14 mouse cellular contexts compared by ENCODE assay signal in the genomic region with DNA sequence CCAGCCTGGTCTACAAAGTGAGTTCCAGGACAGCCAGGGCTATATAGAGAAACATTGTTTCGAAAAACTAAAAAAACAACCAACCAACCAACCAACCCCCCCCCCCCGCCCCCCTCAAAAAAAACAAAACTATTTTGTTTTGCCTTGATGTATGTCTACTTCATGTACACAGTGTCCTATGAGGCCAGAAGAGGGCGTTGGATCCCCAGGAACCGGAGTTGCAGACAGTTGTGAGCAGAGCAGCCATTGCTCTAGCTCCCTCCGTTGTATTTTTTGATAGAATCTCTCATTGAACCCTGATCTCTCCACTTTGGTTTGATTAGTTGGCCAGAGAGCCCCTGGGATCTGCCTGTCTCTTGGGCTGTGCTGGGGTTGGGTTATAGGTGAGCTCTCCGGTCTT. TPM values are rescaled to one million over a fixed set of nuclear protein-coding genes. Genes with fewer than 3 reads are reported as not detected.
DNase-seq lines count a peak whose midpoint lies in the region; ATAC-seq and TF ChIP-seq lines count a peak whose summit lies in the region.
"Had no signal": no experiment of that assay in that cellular context is flagged by ENCODE, and none has a peak within 500 bp of the region (broad histone marks: within the 10 kb centered on the region; RNA-seq: fewer than 3 reads in every experiment).

No protein-coding gene starts in this region.

- no peaks in the 10 kb centered on the region for H3K27me3 ChIP-seq in hindbrain, embryonic 13.5 days
- H3K27me3 ChIP-seq in hindbrain, embryonic 11.5 days (ENCODE audit: control insufficient read depth, insufficient read depth, low read length): no peaks in the 10 kb centered on the region
- no peaks in the 10 kb centered on the region for H3K27me3 ChIP-seq in lung, postnatal 0 days (replicated peaks; ENCODE audit: insufficient read depth, low read length)
- H3K27me3 ChIP-seq in splenic B cell, adult 2 months (ENCODE audit: control insufficient read depth, insufficient read depth, low read length, poor library complexity, severe bottlenecking): no peaks in the 10 kb centered on the region
- H3K27me3 ChIP-seq: heart, embryonic 12.5 days; liver, embryonic 15.5 days; midbrain, embryonic 12.5 days; neural tube, embryonic 12.5 days had no signal

- peak; percentile 47 for TF ChIP-seq CTCF in lung, postnatal 0 days (IDR thresholded peaks at IDR 0.05)

- no peak overlapping the region for H3K4me2 ChIP-seq in hindbrain, embryonic 13.5 days
- H3K4me2 ChIP-seq in hindbrain, embryonic 11.5 days (replicated peaks; ENCODE audit: low read depth, low read length): no peak overlapping the region
- no peak overlapping the region for H3K4me2 ChIP-seq in lung, postnatal 0 days (replicated peaks; ENCODE audit: low read depth, low read length)
- H3K4me2 ChIP-seq: heart, embryonic 12.5 days; liver, embryonic 15.5 days; midbrain, embryonic 12.5 days; neural tube, embryonic 12.5 days had no signal

- 91% methylated on average over 6 of the region's 6 CpGs for WGBS in hindbrain, embryonic 13.5 days
- 85% methylated on average over 6 of the region's 6 CpGs for WGBS in hindbrain, embryonic 11.5 days
- WGBS in lung, postnatal 0 days: 93% methylated on average over 6 of the region's 6 CpGs

- H3K9ac ChIP-seq in hindbrain, embryonic 13.5 days: no peak overlapping the region
- H3K9ac ChIP-seq in hindbrain, embryonic 11.5 days (ENCODE audit: low read depth, low read length): no peak overlapping the region
- no peak overlapping the region for H3K9ac ChIP-seq in lung, postnatal 0 days (replicated peaks; ENCODE audit: low read depth)
- H3K9ac ChIP-seq: heart, embryonic 12.5 days; liver, embryonic 15.5 days; midbrain, embryonic 12.5 days; neural tube, embryonic 12.5 days had no signal

- no peak overlapping the region for H3K4me3 ChIP-seq in hindbrain, embryonic 13.5 days
- H3K4me3 ChIP-seq in hindbrain, embryonic 11.5 days (ENCODE audit: low read depth, low read length): no peak overlapping the region
- H3K4me3 ChIP-seq in lung, postnatal 0 days (ENCODE audit: low read depth, low read length): no peak overlapping the region
- H3K4me3 ChIP-seq: embryonic facial prominence, embryonic 10.5 days; heart, embryonic 12.5 days; liver, embryonic 15.5 days; midbrain, embryonic 12.5 days; neural tube, embryonic 12.5 days had no signal

- no peak for ATAC-seq in hindbrain, embryonic 13.5 days (ENCODE audit: low FRiP score)
- no peak for ATAC-seq in hindbrain, embryonic 11.5 days (ENCODE audit: low FRiP score)
- no peak for ATAC-seq in lung, postnatal 0 days

- TF ChIP-seq EP300 in lung, postnatal 0 days (IDR thresholded peaks at IDR 0.05): no peak

- peaks cover 31% of the 10 kb centered on the region for H3K4me1 ChIP-seq in hindbrain, embryonic 13.5 days (replicated peaks)
- no peaks in the 10 kb centered on the region for H3K4me1 ChIP-seq in hindbrain, embryonic 11.5 days (replicated peaks; ENCODE audit: control insufficient read depth, insufficient read depth, low read length)
- H3K4me1 ChIP-seq in lung, postnatal 0 days (ENCODE audit: insufficient read depth, low read depth, low read length): peaks cover 8% of the 10 kb centered on the region

- no peaks in the 10 kb centered on the region for H3K9me3 ChIP-seq in hindbrain, embryonic 13.5 days
- no peaks in the 10 kb centered on the region for H3K9me3 ChIP-seq in hindbrain, embryonic 11.5 days (ENCODE audit: control insufficient read depth, low read length)
- no peaks in the 10 kb centered on the region for H3K9me3 ChIP-seq in lung, postnatal 0 days (ENCODE audit: low read length)
- H3K9me3 ChIP-seq: embryonic facial prominence, embryonic 10.5 days; heart, embryonic 12.5 days; liver, embryonic 15.5 days; midbrain, embryonic 12.5 days; neural tube, embryonic 12.5 days had no signal

- peaks cover 14% of the 10 kb centered on the region for H3K36me3 ChIP-seq in hindbrain, embryonic 13.5 days
- 0 out of 2 replicates have a peak, but pooled peaks cover 6% of the 10 kb centered on the region for H3K36me3 ChIP-seq in hindbrain, embryonic 11.5 days (ENCODE audit: control insufficient read depth, insufficient read depth, low read length)
- no peaks in the 10 kb centered on the region for H3K36me3 ChIP-seq in lung, postnatal 0 days (ENCODE audit: insufficient read depth, low read length)
- no peaks in the 10 kb centered on the region for H3K36me3 ChIP-seq in splenic B cell, adult 2 months (ENCODE audit: control insufficient read depth, insufficient read depth, low read length, poor library complexity, severe bottlenecking)

- H3K27ac ChIP-seq in hindbrain, embryonic 13.5 days: 0 out of 2 replicates have a peak overlapping the region, but pooled peaks have one; percentile 6
- no peak overlapping the region for H3K27ac ChIP-seq in hindbrain, embryonic 11.5 days (ENCODE audit: low read depth, low read length)
- no peak overlapping the region for H3K27ac ChIP-seq in lung, postnatal 0 days (ENCODE audit: low read length)
- H3K27ac ChIP-seq: embryonic facial prominence, embryonic 10.5 days; neural tube, embryonic 12.5 days had no signal

- DNase-seq in hindbrain, embryonic 11.5 days (ENCODE audit: low spot score): no peak
- no peak for DNase-seq in lung, postnatal 0 days (ENCODE audit: low spot score)
- DNase-seq in lung, postnatal 4 days: no peak
- DNase-seq in R1 (ENCODE audit: low read depth, low spot score): peak; percentile 70
- peak; percentile 31 for DNase-seq in splenic B cell, adult 2 months (ENCODE audit: low read depth, low spot score)
- no peak for DNase-seq in thymus, postnatal 10 days (ENCODE audit: low spot score in 2 of 2)
- DNase-seq: adrenal gland, postnatal 10 days; thymus, postnatal 36 days had no signal

RNA-seq across cellular contexts. Expression of gene Phf20, which starts 7.7 kb away (rescaled TPM):
- polyA plus RNA-seq in hindbrain, embryonic 13.5 days (2015; fragmentation: Nextera tagmentation; extraction: Ambion mirVana): 102 and 107 TPM in 2 replicates
- polyA plus RNA-seq in hindbrain, embryonic 11.5 days (2014; fragmentation: Nextera tagmentation; extraction: Ambion mirVana): 80.9 and 104 TPM in 2 replicates
- polyA plus RNA-seq in lung, postnatal 0 days (2015; fragmentation: Nextera tagmentation; extraction: Ambion mirVana): 44.8 and 47.7 TPM in 2 replicates

RNA-seq across cellular contexts. Expression of gene Rbm39, which starts 23.9 kb away (rescaled TPM):
- 563 and 565 TPM in 2 replicates for polyA plus RNA-seq in hindbrain, embryonic 13.5 days (2015; fragmentation: Nextera tagmentation; extraction: Ambion mirVana)
- polyA plus RNA-seq in hindbrain, embryonic 11.5 days (2014; fragmentation: Nextera tagmentation; extraction: Ambion mirVana): 639 and 715 TPM in 2 replicates
- polyA plus RNA-seq in lung, postnatal 0 days (2015; fragmentation: Nextera tagmentation; extraction: Ambion mirVana): 654 and 692 TPM in 2 replicates

RNA-seq across cellular contexts. Expression of gene Nfs1, which starts 59.9 kb away (rescaled TPM):
- 30.0 and 35.7 TPM in 2 replicates for polyA plus RNA-seq in hindbrain, embryonic 13.5 days (2015; fragmentation: Nextera tagmentation; extraction: Ambion mirVana)
- 37.1 and 37.7 TPM in 2 replicates for polyA plus RNA-seq in hindbrain, embryonic 11.5 days (2014; fragmentation: Nextera tagmentation; extraction: Ambion mirVana)
- 33.7 and 34.0 TPM in 2 replicates for polyA plus RNA-seq in lung, postnatal 0 days (2015; fragmentation: Nextera tagmentation; extraction: Ambion mirVana)

Comparison
In these comparisons a context has a peak if more than half of its experiments do, and no peak if none do; other contexts are left out.
1. DNase-seq: peak in R1 (single experiment) and splenic B cell, adult 2 months (single experiment); none in hindbrain, embryonic 11.5 days (single experiment), lung, postnatal 0 days (single experiment), lung, postnatal 4 days (0 of 2) and thymus, postnatal 10 days (0 of 2).